Mouse (Mus musculus) embryonic facial prominence, embryonic 15.5 days (tissue): ENCODE measurements at regions not wholly inside any gene's neighbourhood (a gene's known extent, or its start where the extent isn't known, plus 50 kb on each side); places are given as distances from the start of the nearest gene placed in this dataset.

Experiments
- ATAC-seq: fragments of 200-750 bp; cut with Nextera tagmentation; 2 replicates; pipeline ENCODE4 v1.8.0; 2017; ENCODE audit warnings: low read depth, moderate TSS enrichment; ENCODE audit not compliant: insufficient number of reproducible peaks, low FRiP score, low TSS enrichment
- H3K27ac ChIP-seq: fragments of 300-500 bp; sonication (generic); replicated peaks from 2 replicates; pipeline ENCODE4 v1.5.1; 2015; ENCODE audit warnings: mild to moderate bottlenecking, inconsistent platforms
- H3K27me3 ChIP-seq: fragments of 300-500 bp; sonication (generic); 2 replicates; pipeline ENCODE4 v1.6.1; 2015; ENCODE audit warnings: inconsistent platforms
- H3K36me3 ChIP-seq: fragments of 300-500 bp; sonication (generic); 2 replicates; pipeline ENCODE4 v1.6.1; 2015; ENCODE audit warnings: mild to moderate bottlenecking, inconsistent platforms
- H3K4me1 ChIP-seq: fragments of 300-500 bp; sonication (generic); 2 replicates; pipeline ENCODE4 v1.6.1; 2015; ENCODE audit warnings: inconsistent platforms
- H3K4me2 ChIP-seq: fragments of 300-500 bp; sonication (generic); replicated peaks from 2 replicates; pipeline ENCODE4 v1.6.1; 2015; ENCODE audit warnings: mild to moderate bottlenecking, inconsistent platforms
- H3K4me3 ChIP-seq: fragments of 300-500 bp; sonication (generic); replicated peaks from 2 replicates; pipeline ENCODE4 v1.5.1; 2015; ENCODE audit warnings: mild to moderate bottlenecking, inconsistent platforms
- H3K9ac ChIP-seq: fragments of 300-500 bp; sonication (generic); 2 replicates; pipeline ENCODE4 v1.6.1; 2015; ENCODE audit warnings: inconsistent platforms
- H3K9me3 ChIP-seq: fragments of 300-500 bp; sonication (generic); replicated peaks from 2 replicates; pipeline ENCODE4 v1.6.1; 2016; ENCODE audit warnings: inconsistent platforms
- WGBS: fragments of 180-500 bp; shearing (Covaris S2); methylation state at CpG from one replicate; pipeline ENCODE4 v1.1.7; 2015; 5-methylcytosine and 5-hydroxymethylcytosine counted together

DNA sequence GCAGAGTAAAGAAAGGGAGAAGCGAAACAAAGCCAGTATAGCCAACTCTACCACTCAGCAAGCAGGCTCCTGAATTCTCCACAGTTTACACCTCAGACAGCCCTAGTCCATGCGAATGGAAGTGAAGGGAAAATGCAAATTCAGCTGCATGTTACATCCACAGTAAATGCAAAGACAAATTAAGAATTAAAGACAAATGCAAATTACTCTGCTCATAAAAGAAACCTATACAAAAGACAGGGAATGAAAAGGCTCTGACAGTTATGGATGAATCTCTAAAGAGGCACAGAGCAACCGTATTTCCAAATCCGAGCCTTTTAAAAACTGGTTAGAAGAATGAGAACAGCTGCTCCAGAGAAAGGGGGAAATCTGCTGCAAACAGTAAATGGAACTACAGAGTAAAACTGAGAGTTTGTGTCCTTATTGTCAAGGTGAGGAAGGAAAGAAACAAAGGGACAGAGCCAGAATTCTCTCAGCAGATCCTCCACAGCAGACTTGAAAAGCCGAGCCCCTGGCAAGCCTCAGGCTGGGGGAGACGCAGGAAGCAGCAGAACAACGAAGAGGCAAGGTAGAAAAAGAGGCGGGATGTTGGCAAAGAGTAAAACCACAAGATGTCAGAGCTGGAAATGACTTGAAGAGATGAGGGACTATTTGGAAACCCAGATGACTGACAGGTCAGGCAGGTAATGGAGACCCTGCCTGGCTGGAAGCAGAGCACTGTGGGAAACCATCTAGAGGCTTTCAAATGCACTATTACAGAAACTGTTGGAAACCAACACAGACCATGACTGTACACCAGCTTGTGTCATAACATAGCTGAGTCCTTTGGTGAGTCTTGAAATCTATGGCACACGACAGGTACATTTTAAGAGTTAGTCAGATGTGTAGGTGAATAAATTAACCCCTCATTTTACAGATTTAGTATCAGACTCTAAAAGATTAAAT, 184.5 kb upstream of the Acvr2a start:
- H3K4me3 ChIP-seq, result no peak overlapping the region
- ATAC-seq, result no peak
- WGBS, result 58% methylated on average over 9 of the region's 9 CpGs

GRCm38 (mm10) chr2:48634456-48635174, 179.3 kb upstream of the Acvr2a start:
- Histone ChIP-seq H3K27ac (no peak overlapping the region), H3K4me1 (no peaks in the 10 kb centered on the region), H3K27me3 (no peaks in the 10 kb centered on the region), H3K4me2 (no peak overlapping the region), H3K9ac (no peak overlapping the region), H3K9me3 (no peaks in the 10 kb centered on the region), H3K36me3 (no peaks in the 10 kb centered on the region), H3K4me3 (no peak overlapping the region)
- ATAC-seq, result no peak
- 69% methylated on average over 10 of the region's 10 CpGs for WGBS

More for the DNA sequence above, 184.5 kb upstream of the Acvr2a start:
- Histone ChIP-seq H3K9me3 (no peaks in the 10 kb centered on the region), H3K9ac (no peak overlapping the region), H3K36me3 (no peaks in the 10 kb centered on the region), H3K27ac (no peak overlapping the region), H3K4me2 (no peak overlapping the region), H3K27me3 (no peaks in the 10 kb centered on the region), H3K4me1 (no peaks in the 10 kb centered on the region)

DNA sequence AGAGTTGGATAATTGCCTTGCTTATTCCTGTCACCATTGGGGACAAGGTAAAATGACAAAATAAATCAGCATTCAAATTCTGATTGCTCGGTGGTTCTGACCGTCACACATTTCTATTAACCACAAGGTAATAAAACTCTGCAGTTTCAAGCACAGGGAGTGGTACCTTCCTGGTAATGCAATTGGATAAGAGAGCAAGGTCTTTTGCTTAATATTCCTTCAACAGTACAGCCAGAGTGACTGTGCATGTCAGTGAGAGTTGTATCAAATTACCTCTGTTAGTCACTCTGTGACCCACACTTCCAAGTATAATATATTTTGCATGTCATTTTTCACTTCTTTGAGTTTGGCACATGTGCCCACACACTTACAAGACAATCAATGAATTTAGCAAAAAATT, 177.8 kb upstream of the Acvr2a start:
- H3K4me1 ChIP-seq, result no peaks in the 10 kb centered on the region
- no peaks in the 10 kb centered on the region for H3K27me3 ChIP-seq
- H3K9me3 ChIP-seq, result no peaks in the 10 kb centered on the region
- H3K4me3 ChIP-seq, result no peak overlapping the region
- WGBS, result 46% methylated on average over 2 of the region's 2 CpGs
- H3K9ac ChIP-seq, result no peak overlapping the region
- no peaks in the 10 kb centered on the region for H3K36me3 ChIP-seq
- no peak for ATAC-seq
- no peak overlapping the region for H3K27ac ChIP-seq
- no peak overlapping the region for H3K4me2 ChIP-seq

- Histone ChIP-seq H3K4me3 (no peak overlapping the region), H3K27ac (no peak overlapping the region), H3K9me3 (no peaks in the 10 kb centered on the region), H3K36me3 (no peaks in the 10 kb centered on the region), H3K9ac (no peak overlapping the region), H3K27me3 (no peaks in the 10 kb centered on the region), H3K4me1 (no peaks in the 10 kb centered on the region), H3K4me2 (no peak overlapping the region)
- 83% methylated on average over 3 of the region's 3 CpGs for WGBS
- no peak for ATAC-seq
These were observed 169.8 kb upstream of the Acvr2a start for GRCm38 (mm10) chr2:48644114-48644513.

DNA sequence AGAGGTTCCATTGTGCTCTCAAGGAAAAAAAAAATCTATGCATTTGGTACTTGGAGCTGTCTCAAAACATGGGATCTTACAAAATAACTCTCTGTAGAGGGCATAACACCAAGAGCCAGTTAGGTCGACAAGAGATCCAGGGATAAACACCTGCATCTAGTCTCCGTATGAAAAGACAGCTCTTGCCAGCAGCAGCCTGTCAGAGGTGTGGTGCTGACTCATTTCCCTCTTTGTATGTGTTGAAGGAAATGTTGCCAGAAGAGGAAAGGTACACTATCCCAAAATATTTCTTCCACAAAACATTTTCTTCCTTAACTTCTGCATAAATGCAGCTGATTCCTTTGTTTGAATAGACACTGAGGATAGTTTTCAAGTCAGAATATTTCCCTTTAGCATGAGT, 163.6 kb upstream of the Acvr2a start:
- ATAC-seq, result no peak
- no peaks in the 10 kb centered on the region for H3K36me3 ChIP-seq
- no peaks in the 10 kb centered on the region for H3K27me3 ChIP-seq
- no peaks in the 10 kb centered on the region for H3K9me3 ChIP-seq
- no peak overlapping the region for H3K4me3 ChIP-seq
- no peak overlapping the region for H3K4me2 ChIP-seq
- H3K27ac ChIP-seq, result no peak overlapping the region
- whole genome bisulfite sequencing, result 25% methylated on average over 2 of the region's 2 CpGs
- H3K4me1 ChIP-seq, result no peaks in the 10 kb centered on the region
- no peak overlapping the region for H3K9ac ChIP-seq

- H3K4me1 ChIP-seq, result no peaks in the 10 kb centered on the region
- no peak overlapping the region for H3K27ac ChIP-seq
- no peaks in the 10 kb centered on the region for H3K27me3 ChIP-seq
- no peaks in the 10 kb centered on the region for H3K9me3 ChIP-seq
- WGBS, result 53% methylated on average over 1 of the region's 1 CpGs
- no peak overlapping the region for H3K4me2 ChIP-seq
- no peak; the same call in 1 of the 2 replicates for ATAC-seq
- H3K9ac ChIP-seq, result no peak overlapping the region
- no peak overlapping the region for H3K4me3 ChIP-seq
- no peaks in the 10 kb centered on the region for H3K36me3 ChIP-seq
These were observed 152.7 kb upstream of the Acvr2a start for GRCm38 (mm10) chr2:48661222-48661621.

- 66% methylated on average over 2 of the region's 2 CpGs for WGBS
- no peak overlapping the region for H3K9ac ChIP-seq
- H3K27ac ChIP-seq, result no peak overlapping the region
- no peak overlapping the region for H3K4me2 ChIP-seq
- no peaks in the 10 kb centered on the region for H3K4me1 ChIP-seq
- no peak overlapping the region for H3K4me3 ChIP-seq
- no peak for ATAC-seq
- no peaks in the 10 kb centered on the region for H3K27me3 ChIP-seq
- no peaks in the 10 kb centered on the region for H3K9me3 ChIP-seq
- no peaks in the 10 kb centered on the region for H3K36me3 ChIP-seq
These were observed 148.8 kb upstream of the Acvr2a start for GRCm38 (mm10) chr2:48665103-48665502.

GRCm38 (mm10) chr2:48689098-48689497, 124.8 kb upstream of the Acvr2a start:
- Histone ChIP-seq H3K27ac (no peak overlapping the region), H3K36me3 (no peaks in the 10 kb centered on the region)
- 67% methylated on average over 1 of the region's 1 CpGs for WGBS

GRCm38 (mm10) chr2:48694509-48694908, 119.4 kb upstream of the Acvr2a start:
- no peaks in the 10 kb centered on the region for H3K9me3 ChIP-seq
- H3K36me3 ChIP-seq, result no peaks in the 10 kb centered on the region
- H3K4me2 ChIP-seq, result no peak overlapping the region
- no peaks in the 10 kb centered on the region for H3K27me3 ChIP-seq
- H3K4me1 ChIP-seq, result no peaks in the 10 kb centered on the region
- no peak for ATAC-seq
- no peak overlapping the region for H3K9ac ChIP-seq
- 88% methylated on average over 3 of the region's 3 CpGs for WGBS
- H3K27ac ChIP-seq, result no peak overlapping the region
- no peak overlapping the region for H3K4me3 ChIP-seq

More at GRCm38 (mm10) chr2:48689098-48689497, 124.8 kb upstream of the Acvr2a start:
- Histone ChIP-seq H3K9ac (no peak overlapping the region), H3K4me1 (no peaks in the 10 kb centered on the region), H3K4me3 (no peak overlapping the region), H3K27me3 (no peaks in the 10 kb centered on the region), H3K4me2 (no peak overlapping the region), H3K9me3 (no peaks in the 10 kb centered on the region)
- ATAC-seq, result no peak

DNA sequence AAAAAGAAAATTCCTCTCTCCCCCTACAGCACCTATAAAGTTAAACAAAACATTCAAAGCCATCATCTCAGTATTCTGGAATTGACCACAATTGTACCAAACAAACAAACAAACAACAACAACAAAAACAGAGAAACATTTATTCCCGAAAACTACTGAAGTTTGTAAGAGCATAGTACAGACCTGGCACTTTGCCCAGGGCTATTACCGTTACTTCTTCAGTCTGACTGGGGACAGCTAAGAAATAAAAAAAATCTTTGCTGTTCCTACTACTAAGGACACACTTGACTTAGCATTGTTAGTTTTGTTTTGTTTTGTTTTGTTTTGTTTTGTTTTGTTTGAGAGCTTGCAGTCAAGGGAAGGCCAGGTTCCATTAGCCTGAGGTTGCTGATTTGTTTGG, 113.0 kb upstream of the Acvr2a start:
- Histone ChIP-seq H3K4me1 (no peaks in the 10 kb centered on the region), H3K27me3 (no peaks in the 10 kb centered on the region), H3K36me3 (no peaks in the 10 kb centered on the region), H3K9me3 (no peaks in the 10 kb centered on the region), H3K27ac (no peak overlapping the region), H3K4me3 (no peak overlapping the region), H3K4me2 (no peak overlapping the region), H3K9ac (no peak overlapping the region)
- no peak for ATAC-seq
- WGBS, result 28% methylated on average over 2 of the region's 2 CpGs

DNA sequence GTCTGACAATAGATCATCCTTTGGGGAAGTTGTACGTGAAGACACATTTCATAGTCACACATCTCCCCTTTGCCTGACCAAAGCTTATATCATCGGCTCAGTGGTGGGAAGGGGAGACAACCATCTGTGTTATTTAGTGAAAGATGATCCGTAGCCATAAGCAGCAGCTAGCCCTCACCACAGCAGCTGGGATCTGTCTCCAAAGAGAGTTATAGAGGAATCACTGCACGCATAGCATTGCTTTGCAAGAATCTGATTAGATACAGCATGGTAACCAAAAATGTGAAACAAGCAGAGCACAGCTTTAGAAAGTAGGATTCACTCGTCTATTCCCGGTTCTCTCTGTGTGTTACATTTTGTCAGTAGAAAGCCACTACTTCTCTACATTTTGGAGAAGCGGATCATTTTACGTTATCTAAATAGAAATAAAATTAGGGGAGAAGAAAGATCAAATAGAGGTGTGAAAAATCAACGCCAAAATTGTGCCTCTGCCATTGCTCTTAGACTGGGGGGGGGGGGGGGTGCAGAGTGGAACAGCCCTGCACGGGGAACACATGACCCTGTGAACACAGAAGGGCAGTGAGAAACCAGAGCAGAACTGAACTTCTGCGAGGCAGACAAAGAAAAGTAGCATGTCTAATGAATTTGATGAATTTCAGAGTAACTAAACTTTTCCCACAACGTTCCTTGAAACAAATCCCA, 108.7 kb upstream of the Acvr2a start:
- no peak for ATAC-seq

More for the DNA sequence above, 108.7 kb upstream of the Acvr2a start:
- H3K36me3 ChIP-seq, result no peaks in the 10 kb centered on the region
- H3K27ac ChIP-seq, result no peak overlapping the region
- H3K9me3 ChIP-seq, result no peaks in the 10 kb centered on the region
- no peak overlapping the region for H3K4me2 ChIP-seq
- WGBS, result 38% methylated on average over 12 of the region's 12 CpGs
- no peak overlapping the region for H3K9ac ChIP-seq
- H3K4me1 ChIP-seq, result no peaks in the 10 kb centered on the region
- H3K4me3 ChIP-seq, result no peak overlapping the region
- no peaks in the 10 kb centered on the region for H3K27me3 ChIP-seq
